Mouse (Mus musculus): ENCODE measurements around the gene 1700102P08Rik. TPM values are rescaled to one million over a fixed set of nuclear protein-coding genes. Genes with fewer than 3 reads are reported as not detected.
A peak's percentile ranks its signal among the peaks of the same experiment; 100 is the strongest.

The 1700102P08Rik gene
- polyA plus RNA-seq, 1 experiment: 1.9 TPM

- TF ChIP-seq CTCF (IDR thresholded peaks at IDR 0.05; ENCODE audit: borderline replicate concordance, control insufficient read depth, extremely low read depth, insufficient read depth, low read length, poor library complexity) (no peak), POLR2A (IDR thresholded peaks at IDR 0.05; ENCODE audit: control insufficient read depth, extremely low read depth, insufficient read depth, low read length, poor library complexity) (no peak)
- no peak overlapping the region for H3K27ac ChIP-seq (ENCODE audit: control insufficient read depth, insufficient read depth, low read length)
- peaks cover 11% of the 10 kb centered on the region; the same call in 1 of the 2 replicates for H3K4me1 ChIP-seq (replicated peaks; ENCODE audit: control insufficient read depth, insufficient read depth, low read length)
- H3K36me3 ChIP-seq (ENCODE audit: control insufficient read depth, insufficient read depth, low read length): peaks cover 26% of the 10 kb centered on the region
- DNase-seq: no peak
- WGBS: under 1% methylated on average over 14 of the region's 14 CpGs
- H3K27me3 ChIP-seq (ENCODE audit: control insufficient read depth, insufficient read depth, low read length): no peaks in the 10 kb centered on the region
- peak overlapping the region; percentile 63 for H3K4me3 ChIP-seq (ENCODE audit: control insufficient read depth, insufficient read depth, low read length)
Observed at GRCm38 (mm10) chr9:108348290-108348680, 44.3 kb upstream of the 1700102P08Rik start.

- 98% methylated on average over 4 of the region's 4 CpGs for WGBS
- Histone ChIP-seq H3K4me3 (ENCODE audit: control insufficient read depth, insufficient read depth, low read length) (no peak overlapping the region), H3K27ac (ENCODE audit: control insufficient read depth, insufficient read depth, low read length) (no peak overlapping the region), H3K36me3 (ENCODE audit: control insufficient read depth, insufficient read depth, low read length) (peaks cover 35% of the 10 kb centered on the region), H3K4me1 (replicated peaks; ENCODE audit: control insufficient read depth, insufficient read depth, low read length) (peaks cover 10% of the 10 kb centered on the region; the same call in 1 of the 2 replicates), H3K27me3 (ENCODE audit: control insufficient read depth, insufficient read depth, low read length) (no peaks in the 10 kb centered on the region)
- DNase-seq: no peak
- TF ChIP-seq POLR2A (IDR thresholded peaks at IDR 0.05; ENCODE audit: control insufficient read depth, extremely low read depth, insufficient read depth, low read length, poor library complexity) (no peak), CTCF (IDR thresholded peaks at IDR 0.05; ENCODE audit: borderline replicate concordance, control insufficient read depth, extremely low read depth, insufficient read depth, low read length, poor library complexity) (no peak)
Observed at GRCm38 (mm10) chr9:108349727-108350126, 42.9 kb upstream of the 1700102P08Rik start.

GRCm38 (mm10) chr9:108378234-108378633 lies 14.4 kb upstream of the 1700102P08Rik start:
- Histone ChIP-seq H3K4me3 (ENCODE audit: control insufficient read depth, insufficient read depth, low read length) (no peak overlapping the region), H3K27ac (ENCODE audit: control insufficient read depth, insufficient read depth, low read length) (no peak overlapping the region), H3K27me3 (ENCODE audit: control insufficient read depth, insufficient read depth, low read length) (no peaks in the 10 kb centered on the region), H3K36me3 (ENCODE audit: control insufficient read depth, insufficient read depth, low read length) (peaks cover 73% of the 10 kb centered on the region), H3K4me1 (replicated peaks; ENCODE audit: control insufficient read depth, insufficient read depth, low read length) (no peaks in the 10 kb centered on the region)
- WGBS: 95% methylated on average over 9 of the region's 9 CpGs
- DNase-seq: no peak
- TF ChIP-seq POLR2A (IDR thresholded peaks at IDR 0.05; ENCODE audit: control insufficient read depth, extremely low read depth, insufficient read depth, low read length, poor library complexity) (no peak), CTCF (IDR thresholded peaks at IDR 0.05; ENCODE audit: borderline replicate concordance, control insufficient read depth, extremely low read depth, insufficient read depth, low read length, poor library complexity) (no peak)

DNA sequence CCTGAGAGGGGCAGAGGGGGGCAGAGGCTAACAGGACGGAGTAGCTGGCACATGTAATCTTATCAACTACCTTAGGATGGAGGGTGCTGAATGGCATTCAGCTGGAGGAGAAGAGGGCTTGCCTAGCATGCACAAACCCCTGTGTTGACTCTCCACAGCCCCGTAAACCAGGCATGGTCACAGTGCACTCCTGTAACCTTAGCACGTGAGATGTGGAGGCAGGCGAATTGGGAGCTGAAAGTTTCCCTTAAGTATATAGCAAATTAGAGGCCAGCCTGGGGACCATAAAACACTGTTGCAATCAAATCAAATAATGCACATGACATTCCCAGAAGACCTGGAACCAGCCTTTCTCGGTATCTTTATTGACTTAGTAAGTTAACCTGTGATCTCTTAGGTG lies 13.9 kb upstream of the 1700102P08Rik start:
- no peak for DNase-seq
- Histone ChIP-seq H3K27me3 (ENCODE audit: control insufficient read depth, insufficient read depth, low read length) (no peaks in the 10 kb centered on the region), H3K27ac (ENCODE audit: control insufficient read depth, insufficient read depth, low read length) (no peak overlapping the region), H3K4me1 (replicated peaks; ENCODE audit: control insufficient read depth, insufficient read depth, low read length) (no peaks in the 10 kb centered on the region), H3K4me3 (ENCODE audit: control insufficient read depth, insufficient read depth, low read length) (no peak overlapping the region), H3K36me3 (ENCODE audit: control insufficient read depth, insufficient read depth, low read length) (peaks cover 73% of the 10 kb centered on the region)
- TF ChIP-seq POLR2A (IDR thresholded peaks at IDR 0.05; ENCODE audit: control insufficient read depth, extremely low read depth, insufficient read depth, low read length, poor library complexity): no peak
- no peak for TF ChIP-seq CTCF (IDR thresholded peaks at IDR 0.05; ENCODE audit: borderline replicate concordance, control insufficient read depth, extremely low read depth, insufficient read depth, low read length, poor library complexity)
- 97% methylated on average over 5 of the region's 5 CpGs for WGBS

GRCm38 (mm10) chr9:108379294-108379693 lies 13.3 kb upstream of the 1700102P08Rik start:
- 97% methylated on average over 4 of the region's 4 CpGs for WGBS

GRCm38 (mm10) chr9:108381382-108381781 lies 11.2 kb upstream of the 1700102P08Rik start:
- no peaks in the 10 kb centered on the region for H3K27me3 ChIP-seq (ENCODE audit: control insufficient read depth, insufficient read depth, low read length)
- 96% methylated on average over 9 of the region's 9 CpGs for WGBS
- H3K4me3 ChIP-seq (ENCODE audit: control insufficient read depth, insufficient read depth, low read length): no peak overlapping the region
- H3K27ac ChIP-seq (ENCODE audit: control insufficient read depth, insufficient read depth, low read length): no peak overlapping the region
- DNase-seq: no peak
- H3K36me3 ChIP-seq (ENCODE audit: control insufficient read depth, insufficient read depth, low read length): peaks cover 80% of the 10 kb centered on the region
- TF ChIP-seq POLR2A (IDR thresholded peaks at IDR 0.05; ENCODE audit: control insufficient read depth, extremely low read depth, insufficient read depth, low read length, poor library complexity): no peak
- TF ChIP-seq CTCF (IDR thresholded peaks at IDR 0.05; ENCODE audit: borderline replicate concordance, control insufficient read depth, extremely low read depth, insufficient read depth, low read length, poor library complexity): no peak
- H3K4me1 ChIP-seq (replicated peaks; ENCODE audit: control insufficient read depth, insufficient read depth, low read length): no peaks in the 10 kb centered on the region

More at GRCm38 (mm10) chr9:108379294-108379693, 13.3 kb upstream of the 1700102P08Rik start:
- H3K27me3 ChIP-seq (ENCODE audit: control insufficient read depth, insufficient read depth, low read length): no peaks in the 10 kb centered on the region
- no peak overlapping the region for H3K27ac ChIP-seq (ENCODE audit: control insufficient read depth, insufficient read depth, low read length)
- TF ChIP-seq CTCF (IDR thresholded peaks at IDR 0.05; ENCODE audit: borderline replicate concordance, control insufficient read depth, extremely low read depth, insufficient read depth, low read length, poor library complexity) (no peak), POLR2A (IDR thresholded peaks at IDR 0.05; ENCODE audit: control insufficient read depth, extremely low read depth, insufficient read depth, low read length, poor library complexity) (no peak)
- DNase-seq: no peak
- no peaks in the 10 kb centered on the region for H3K4me1 ChIP-seq (replicated peaks; ENCODE audit: control insufficient read depth, insufficient read depth, low read length)
- no peak overlapping the region for H3K4me3 ChIP-seq (ENCODE audit: control insufficient read depth, insufficient read depth, low read length)
- H3K36me3 ChIP-seq (ENCODE audit: control insufficient read depth, insufficient read depth, low read length): peaks cover 73% of the 10 kb centered on the region

- 96% methylated on average over 7 of the region's 7 CpGs for WGBS
- Histone ChIP-seq H3K4me3 (ENCODE audit: control insufficient read depth, insufficient read depth, low read length) (no peak overlapping the region), H3K36me3 (ENCODE audit: control insufficient read depth, insufficient read depth, low read length) (peaks cover 92% of the 10 kb centered on the region), H3K4me1 (replicated peaks; ENCODE audit: control insufficient read depth, insufficient read depth, low read length) (no peaks in the 10 kb centered on the region), H3K27me3 (ENCODE audit: control insufficient read depth, insufficient read depth, low read length) (no peaks in the 10 kb centered on the region), H3K27ac (ENCODE audit: control insufficient read depth, insufficient read depth, low read length) (no peak overlapping the region)
- DNase-seq: no peak
- TF ChIP-seq CTCF (IDR thresholded peaks at IDR 0.05; ENCODE audit: borderline replicate concordance, control insufficient read depth, extremely low read depth, insufficient read depth, low read length, poor library complexity): no peak
Observed at GRCm38 (mm10) chr9:108385006-108385405, 7.6 kb upstream of the 1700102P08Rik start.
